Mouse (Mus musculus) lung, adult 2 months (tissue): ENCODE measurements at regions not wholly inside any gene's neighbourhood (a gene's known extent, or its start where the extent isn't known, plus 50 kb on each side); places are given as distances from the start of the nearest gene placed in this dataset.

Experiments used
- CTCF ChIP-seq: fragments of 200-500 bp; IDR thresholded peaks from 2 replicates; pipeline ENCODE4 v1.5.1; 2011; ENCODE audit warnings: mild to moderate bottlenecking, low read length, control low read depth; ENCODE audit not compliant: insufficient read depth
- POLR2A ChIP-seq: fragments of 200-500 bp; IDR thresholded peaks from 2 replicates; pipeline ENCODE4 v1.6.1; 2011; ENCODE audit warnings: low read depth, mild to moderate bottlenecking, control low read depth, low read length, borderline replicate concordance; ENCODE audit errors: extremely low read depth

DNA sequence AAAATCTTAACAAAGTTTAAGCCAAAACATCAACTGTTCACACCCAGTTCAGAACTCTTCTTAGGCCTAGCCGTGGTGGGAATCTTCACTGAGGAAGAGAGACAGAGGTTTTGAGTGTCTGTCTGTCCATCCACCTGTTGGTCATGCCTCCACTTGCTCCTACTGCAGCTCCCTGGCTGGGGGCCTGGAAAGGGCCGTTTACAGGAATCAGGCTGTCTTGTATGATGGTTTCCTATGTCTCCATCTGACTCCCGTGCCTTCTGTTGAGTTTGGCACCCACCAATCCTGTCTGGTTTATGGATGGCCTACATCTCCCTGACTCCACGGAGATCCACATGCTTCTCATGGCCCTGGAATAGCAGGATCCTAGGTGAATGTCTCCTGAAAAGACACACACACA, 166.1 kb downstream of the Fam43a start:
- TF ChIP-seq POLR2A (no peak), CTCF (no peak)
